ENCODE assay signal across 13 mouse cellular contexts in genomic region chr12:75504991-75505650, GRCm38 (mm10).
"Had no signal": no experiment of that assay in that cellular context is flagged by ENCODE, and none has a peak within 500 bp of the region (broad histone marks: within the 10 kb centered on the region; RNA-seq: fewer than 3 reads in every experiment).

No protein-coding gene starts in this region.

- H3K27ac ChIP-seq: left cerebral cortex, adult 2 months; limb, embryonic 10.5 days; liver, embryonic 15.5 days; midbrain, embryonic 15.5 days; neural tube, embryonic 12.5 days; stomach, postnatal 0 days had no signal

- ATAC-seq: midbrain, embryonic 15.5 days had no signal

- H3K4me1 ChIP-seq: midbrain, embryonic 15.5 days; neural tube, embryonic 12.5 days had no signal

- H3K36me3 ChIP-seq: liver, embryonic 15.5 days; midbrain, embryonic 15.5 days; neural tube, embryonic 12.5 days had no signal

- H3K4me3 ChIP-seq: left cerebral cortex, adult 2 months; limb, embryonic 10.5 days; liver, embryonic 15.5 days; midbrain, embryonic 15.5 days; neural tube, embryonic 12.5 days had no signal

- DNase-seq: kidney, adult 11 months; kidney, postnatal 10 days; lung, embryonic 14.5 days; lung, postnatal 10 days; lung, postnatal 4 days; thymus, postnatal 14 days had no signal

- H3K9ac ChIP-seq: liver, embryonic 15.5 days; lung, embryonic 14.5 days; midbrain, embryonic 15.5 days; neural tube, embryonic 12.5 days had no signal

- H3K4me2 ChIP-seq: liver, embryonic 15.5 days; lung, embryonic 14.5 days; midbrain, embryonic 11.5 days; midbrain, embryonic 15.5 days; neural tube, embryonic 12.5 days had no signal

- H3K9me3 ChIP-seq: limb, embryonic 10.5 days; liver, embryonic 15.5 days; midbrain, embryonic 15.5 days; neural tube, embryonic 12.5 days had no signal

- H3K27me3 ChIP-seq: liver, embryonic 15.5 days; midbrain, embryonic 15.5 days; neural tube, embryonic 12.5 days had no signal
